Mouse (Mus musculus): Measurements from ENCODE around the gene Hmcn1. TPM values are rescaled to one million over a fixed set of nuclear protein-coding genes. Genes with fewer than 3 reads are reported as not detected.

Hmcn1 gene
- total and polyA plus RNA-seq, 3 experiments: not detected

- no peak overlapping the region for H3K9ac ChIP-seq (ENCODE audit: control insufficient read depth, low read depth, low read length, poor library complexity, severe bottlenecking)
- no peak overlapping the region for H3K27ac ChIP-seq (ENCODE audit: control insufficient read depth, low read depth, low read length)
- TF ChIP-seq MEF2A (IDR thresholded peaks at IDR 0.05; ENCODE audit: extremely low read depth, insufficient replicate concordance, low read depth, low read length, poor library complexity, severe bottlenecking) (no peak), RAD21 (IDR thresholded peaks at IDR 0.05; ENCODE audit: low read depth, low read length) (no peak), ZMIZ1 (IDR thresholded peaks at IDR 0.05; ENCODE audit: low read depth, low read length) (no peak), E2F4 (IDR thresholded peaks at IDR 0.05; ENCODE audit: borderline replicate concordance, low read depth, low read length) (no peak), SIN3A (IDR thresholded peaks at IDR 0.05; ENCODE audit: low read length) (no peak), MAZ (IDR thresholded peaks at IDR 0.05; ENCODE audit: low read depth, low read length) (no peak), MAFK (IDR thresholded peaks at IDR 0.05; ENCODE audit: borderline replicate concordance, low read depth, low read length) (no peak)
- no peak for DNase-seq (ENCODE audit: low read depth, low spot score)
- H3K9me3 ChIP-seq (replicated peaks; ENCODE audit: insufficient read depth, low read length): no peaks in the 10 kb centered on the region
- H3K79me2 ChIP-seq (ENCODE audit: control insufficient read depth, insufficient read depth, low read length, poor library complexity): no peaks in the 10 kb centered on the region
- H3K27me3 ChIP-seq (ENCODE audit: control insufficient read depth in 1 of 2, insufficient read depth in 2 of 2, low read length in 2 of 2): no peaks in the 10 kb centered on the region
- H3K4me1 ChIP-seq (ENCODE audit: control insufficient read depth in 1 of 2, insufficient read depth in 2 of 2, low read length in 2 of 2): no peaks in the 10 kb centered on the region
- no peaks in the 10 kb centered on the region for H3K36me3 ChIP-seq (ENCODE audit: control insufficient read depth in 1 of 2, insufficient read depth in 2 of 2, low read length in 2 of 2)
- no peak overlapping the region for H3K4me3 ChIP-seq (ENCODE audit: control insufficient read depth in 1 of 2, insufficient read depth in 1 of 2, low read depth in 2 of 2, low read length in 2 of 2)
Measured at GRCm38 (mm10) chr1:150743097-150743843, 250.0 kb downstream of the Hmcn1 start.

GRCm38 (mm10) chr1:150742376-150743087 is 250.7 kb downstream of the Hmcn1 start:
- Histone ChIP-seq H3K79me2 (ENCODE audit: control insufficient read depth, insufficient read depth, low read length, poor library complexity) (no peaks in the 10 kb centered on the region), H3K36me3 (ENCODE audit: control insufficient read depth in 1 of 2, insufficient read depth in 2 of 2, low read length in 2 of 2) (no peaks in the 10 kb centered on the region), H3K27me3 (ENCODE audit: control insufficient read depth in 1 of 2, insufficient read depth in 2 of 2, low read length in 2 of 2) (no peaks in the 10 kb centered on the region), H3K27ac (ENCODE audit: control insufficient read depth, low read depth, low read length) (no peak overlapping the region), H3K9me3 (replicated peaks; ENCODE audit: insufficient read depth, low read length) (no peaks in the 10 kb centered on the region), H3K9ac (ENCODE audit: control insufficient read depth, low read depth, low read length, poor library complexity, severe bottlenecking) (no peak overlapping the region), H3K4me3 (ENCODE audit: control insufficient read depth in 1 of 2, insufficient read depth in 1 of 2, low read depth in 2 of 2, low read length in 2 of 2) (no peak overlapping the region), H3K4me1 (ENCODE audit: control insufficient read depth in 1 of 2, insufficient read depth in 2 of 2, low read length in 2 of 2) (no peaks in the 10 kb centered on the region)
- no peak for DNase-seq (ENCODE audit: low read depth, low spot score)
- TF ChIP-seq SMC3 (IDR thresholded peaks at IDR 0.05; ENCODE audit: low read depth, low read length) (no peak), CTCF (IDR thresholded peaks at IDR 0.05 in 2 of 3, conservative IDR thresholded peaks at IDR 0.05 in 1 of 3; ENCODE audit: control insufficient read depth in 1 of 3, insufficient read depth in 1 of 3, low read depth in 2 of 3, low read length in 3 of 3, poor library complexity in 1 of 3, severe bottlenecking in 1 of 3) (no peak), CHD1 (IDR thresholded peaks at IDR 0.05; ENCODE audit: low read depth, low read length) (no peak), ZC3H11A (IDR thresholded peaks at IDR 0.05; ENCODE audit: low read depth, low read length) (no peak), HCFC1 (IDR thresholded peaks at IDR 0.05; ENCODE audit: low read depth, low read length) (no peak), ETS1 (IDR thresholded peaks at IDR 0.05; ENCODE audit: low read depth, low read length) (no peak), ZMIZ1 (IDR thresholded peaks at IDR 0.05; ENCODE audit: low read depth, low read length) (no peak), UBTF (IDR thresholded peaks at IDR 0.05; ENCODE audit: borderline replicate concordance, insufficient read depth, low read depth, low read length) (no peak)
